Mouse (Mus musculus): ENCODE measurements around the gene 1600015I10Rik.
"Not testable (repeated sequence)": the region's sequence is repeated elsewhere in the genome, so short reads cannot be mapped to it uniquely, and the experiment has no call there.

Gene 1600015I10Rik

GRCm38 (mm10) chr6:48929595-48929994 is at the start of gene 1600015I10Rik:
Gene 1600015I10Rik, plus strand, starts transcription at chr6:48929895.
- DNase-seq (ENCODE audit: low read depth, low spot score), result no peak

- no peak for DNase-seq (ENCODE audit: low read depth, low spot score)
Measured at GRCm38 (mm10) chr6:48894203-48894602, 35.5 kb upstream of the 1600015I10Rik start.

GRCm38 (mm10) chr6:48894938-48895818 is 34.5 kb upstream of the 1600015I10Rik start:
- no peak for DNase-seq (ENCODE audit: low read depth, low spot score)

DNA sequence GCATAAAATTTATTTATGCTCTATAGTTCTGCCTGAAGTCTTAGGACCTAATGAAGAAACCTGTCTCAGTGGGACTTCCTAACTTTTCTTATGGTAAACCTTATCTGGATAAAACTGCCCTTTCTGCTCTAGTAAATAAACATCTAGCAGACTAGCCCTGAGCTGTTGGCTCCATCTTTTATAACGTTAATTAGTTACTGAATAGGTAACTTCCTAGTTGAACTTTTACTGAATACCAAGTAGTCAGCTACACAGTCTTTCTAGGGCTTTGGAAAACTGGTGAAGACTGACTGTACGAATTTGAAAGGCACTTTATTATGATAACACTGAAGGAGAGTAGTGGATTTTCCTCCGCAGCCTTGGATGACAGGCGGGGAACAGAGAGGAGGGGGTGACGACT is 33.8 kb upstream of the 1600015I10Rik start:
- DNase-seq (ENCODE audit: low read depth, low spot score), result no peak

GRCm38 (mm10) chr6:48896956-48897355 is 32.7 kb upstream of the 1600015I10Rik start:
- no peak for DNase-seq (ENCODE audit: low read depth, low spot score)

GRCm38 (mm10) chr6:48901316-48901715 is 28.4 kb upstream of the 1600015I10Rik start:
- not testable (repeated sequence) for DNase-seq (ENCODE audit: low read depth, low spot score)

GRCm38 (mm10) chr6:48902511-48903406 is 26.9 kb upstream of the 1600015I10Rik start:
- DNase-seq (ENCODE audit: low read depth, low spot score), result no peak

DNA sequence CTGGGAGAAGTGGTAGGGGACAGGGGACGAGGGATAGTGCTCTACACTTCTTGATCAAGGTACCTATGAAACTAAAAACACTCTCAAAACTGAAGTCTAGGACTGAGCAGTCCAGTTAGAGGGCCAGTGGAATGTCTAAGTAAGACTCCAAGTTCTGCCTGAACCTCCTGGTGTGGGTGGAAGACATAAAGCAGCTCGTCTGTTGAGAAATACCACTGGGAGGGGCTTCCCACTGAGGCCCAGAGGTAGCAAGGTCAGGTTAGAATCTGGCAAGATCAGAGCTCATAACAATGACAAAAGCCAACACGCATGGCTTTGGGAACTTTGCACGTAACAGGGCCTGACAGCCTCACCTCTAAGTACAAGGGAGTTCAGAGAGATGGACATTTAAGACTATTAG is 26.3 kb upstream of the 1600015I10Rik start:
- DNase-seq (ENCODE audit: low read depth, low spot score), result no peak

- no peak for DNase-seq (ENCODE audit: low read depth, low spot score)
Measured at GRCm38 (mm10) chr6:48905606-48906005, 24.1 kb upstream of the 1600015I10Rik start.

- no peak for DNase-seq (ENCODE audit: low read depth, low spot score)
Measured at GRCm38 (mm10) chr6:48906371-48906770, 23.3 kb upstream of the 1600015I10Rik start.

DNA sequence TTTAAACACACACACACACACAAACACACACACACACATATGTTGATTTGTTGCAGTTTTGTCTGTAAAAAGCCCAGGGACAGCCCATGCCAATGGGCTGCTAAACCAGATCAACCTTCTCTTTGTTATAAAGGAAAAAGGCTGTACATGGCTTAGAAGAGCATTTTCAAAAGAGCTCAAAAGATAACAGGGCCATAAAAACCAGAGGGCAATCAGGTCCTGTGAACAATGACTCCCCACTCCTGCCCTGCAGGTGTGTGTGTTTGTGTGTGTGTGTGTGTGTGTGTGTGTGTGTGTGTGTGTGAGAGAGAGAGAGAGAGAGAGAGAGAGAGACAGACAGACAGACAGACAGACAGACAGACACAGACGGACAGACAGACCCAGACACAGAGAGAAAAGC is 20.5 kb upstream of the 1600015I10Rik start:
- DNase-seq (ENCODE audit: low read depth, low spot score), result no peak

GRCm38 (mm10) chr6:48912033-48912432 is 17.7 kb upstream of the 1600015I10Rik start:
- DNase-seq (ENCODE audit: low read depth, low spot score), result no peak

DNA sequence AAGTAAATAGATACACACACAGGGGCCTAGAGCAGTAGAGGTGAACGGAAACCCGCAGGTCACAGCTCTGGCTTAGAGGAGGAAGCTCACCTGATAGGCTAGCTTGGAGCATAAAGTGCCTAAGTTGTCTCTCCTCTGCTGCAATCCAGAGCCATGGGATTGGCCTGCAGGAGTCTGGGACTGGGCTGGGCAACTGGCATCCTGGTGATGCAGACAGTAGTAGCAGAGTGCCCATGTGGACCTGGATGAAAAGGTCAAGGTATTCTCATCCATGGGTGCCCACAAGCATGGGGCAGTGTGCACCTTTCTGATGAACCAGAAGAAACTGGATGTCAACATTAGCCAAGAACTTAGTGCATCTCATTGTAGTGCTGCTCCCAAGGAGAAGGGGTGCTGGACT is 16.1 kb upstream of the 1600015I10Rik start:
- DNase-seq (ENCODE audit: low read depth, low spot score), result no peak

DNA sequence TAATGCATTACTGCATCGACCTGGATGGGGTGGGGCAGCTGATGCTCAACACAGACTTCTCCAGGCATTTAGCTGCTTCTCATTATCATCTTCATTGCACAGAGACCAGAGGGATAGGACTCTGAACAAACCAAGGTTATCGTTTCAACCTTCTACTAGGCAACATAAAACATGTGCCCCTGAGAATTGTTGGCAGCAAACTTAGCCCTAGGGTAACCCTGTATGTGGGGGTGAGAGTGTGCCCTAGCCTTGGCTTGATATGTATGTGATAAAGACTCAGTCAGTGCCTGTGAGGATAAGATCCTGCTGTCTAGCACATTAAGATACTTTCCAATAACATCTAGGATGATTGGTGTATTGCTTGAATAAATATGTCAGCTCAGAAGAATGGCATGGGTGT is 19.9 kb downstream of the 1600015I10Rik start:
- DNase-seq (ENCODE audit: low read depth, low spot score), result no peak

GRCm38 (mm10) chr6:48950676-48951075 is 21.0 kb downstream of the 1600015I10Rik start:
- DNase-seq (ENCODE audit: low read depth, low spot score), result no peak

DNA sequence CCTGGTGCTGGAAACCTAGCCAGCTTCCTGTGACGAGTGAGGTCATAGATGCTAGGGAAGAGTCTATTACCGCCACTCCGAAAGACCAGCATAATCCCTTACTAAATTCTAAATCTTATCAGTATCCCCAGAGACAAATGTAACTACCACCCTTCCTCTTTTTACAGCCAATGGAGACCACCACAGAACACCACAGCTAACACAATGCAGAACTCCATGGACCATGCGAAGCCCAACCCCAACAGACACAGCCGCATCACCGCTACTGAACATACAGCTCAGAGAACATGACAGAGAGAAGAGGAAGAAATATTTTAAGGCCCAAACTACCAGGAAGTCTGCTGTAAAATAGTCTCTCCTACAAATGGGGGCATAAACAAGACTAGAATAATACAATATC is 21.9 kb downstream of the 1600015I10Rik start:
- no peak for DNase-seq (ENCODE audit: low read depth, low spot score)

GRCm38 (mm10) chr6:48953220-48953619 is 23.5 kb downstream of the 1600015I10Rik start:
- no peak for DNase-seq (ENCODE audit: low read depth, low spot score)

- DNase-seq (ENCODE audit: low read depth, low spot score), result no peak
Measured at GRCm38 (mm10) chr6:48954211-48954610, 24.5 kb downstream of the 1600015I10Rik start.

- peak; percentile 2 for DNase-seq (ENCODE audit: low read depth, low spot score)
Measured at GRCm38 (mm10) chr6:48954946-48955345, 25.3 kb downstream of the 1600015I10Rik start.

- DNase-seq (ENCODE audit: low read depth, low spot score), result no peak
Measured at GRCm38 (mm10) chr6:48956785-48957184, 27.1 kb downstream of the 1600015I10Rik start.

- DNase-seq (ENCODE audit: low read depth, low spot score), result peak; percentile 8
Measured at GRCm38 (mm10) chr6:48958053-48958452, 28.4 kb downstream of the 1600015I10Rik start.

DNA sequence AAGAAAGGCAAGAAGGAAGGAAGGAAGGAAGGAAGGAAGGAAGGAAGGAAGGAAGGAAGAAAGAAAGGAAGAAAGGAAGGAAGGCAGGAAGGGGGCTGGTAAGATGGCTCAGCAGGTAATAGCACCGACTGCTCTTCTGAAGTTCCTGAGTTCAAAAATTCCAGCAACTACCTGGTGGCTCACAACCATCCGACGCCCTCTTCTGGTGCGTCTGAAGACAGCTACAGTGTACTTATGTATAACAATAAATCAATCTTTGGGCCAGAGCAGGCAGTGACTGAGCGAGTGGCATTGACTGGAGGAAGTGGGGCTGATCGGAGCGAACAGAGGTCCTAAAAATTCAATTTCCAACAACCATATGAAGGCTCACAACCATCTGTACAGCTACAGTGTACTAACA is 29.5 kb downstream of the 1600015I10Rik start:
- DNase-seq (ENCODE audit: low read depth, low spot score), result not testable (repeated sequence)
